Mouse (Mus musculus): ENCODE results near the gene A430078G23Rik.
A peak's percentile ranks its signal among the peaks of the same experiment; 100 is the strongest.
"Not testable (repeated sequence)": the region's sequence is repeated elsewhere in the genome, so short reads cannot be mapped to it uniquely, and the experiment has no call there.

A430078G23Rik gene

GRCm38 (mm10) chr8:3353189-3353810 is at the start of gene A430078G23Rik:
Gene A430078G23Rik (plus strand): TSS chr8:3353415.
- DNase-seq (ENCODE audit: low read depth, low spot score), result peak; percentile 76

- DNase-seq (ENCODE audit: low read depth, low spot score), result not testable (repeated sequence)
Observed at GRCm38 (mm10) chr8:3308205-3308800, 44.9 kb upstream of the A430078G23Rik start.

- DNase-seq (ENCODE audit: low read depth, low spot score), result no peak
Observed at GRCm38 (mm10) chr8:3309636-3310035, 43.6 kb upstream of the A430078G23Rik start.

- no peak for DNase-seq (ENCODE audit: low read depth, low spot score)
Observed at GRCm38 (mm10) chr8:3311482-3311881, 41.7 kb upstream of the A430078G23Rik start.

GRCm38 (mm10) chr8:3313417-3313816 is 39.8 kb upstream of the A430078G23Rik start:
- DNase-seq (ENCODE audit: low read depth, low spot score), result not testable (repeated sequence)

GRCm38 (mm10) chr8:3313843-3314242 is 39.4 kb upstream of the A430078G23Rik start:
- DNase-seq (ENCODE audit: low read depth, low spot score), result no peak

- DNase-seq (ENCODE audit: low read depth, low spot score), result no peak
Observed at GRCm38 (mm10) chr8:3314345-3314744, 38.9 kb upstream of the A430078G23Rik start.

- no peak for DNase-seq (ENCODE audit: low read depth, low spot score)
Observed at GRCm38 (mm10) chr8:3316585-3316984, 36.6 kb upstream of the A430078G23Rik start.

- DNase-seq (ENCODE audit: low read depth, low spot score), result not testable (repeated sequence)
Observed at GRCm38 (mm10) chr8:3319267-3319666, 33.9 kb upstream of the A430078G23Rik start.

GRCm38 (mm10) chr8:3324253-3324652 is 29.0 kb upstream of the A430078G23Rik start:
- peak; percentile 45 for DNase-seq (ENCODE audit: low read depth, low spot score)

GRCm38 (mm10) chr8:3327056-3327455 is 26.2 kb upstream of the A430078G23Rik start:
- DNase-seq (ENCODE audit: low read depth, low spot score), result no peak

GRCm38 (mm10) chr8:3327538-3328245 is 25.5 kb upstream of the A430078G23Rik start:
- DNase-seq (ENCODE audit: low read depth, low spot score), result peak; percentile 43

GRCm38 (mm10) chr8:3330662-3331061 is 22.6 kb upstream of the A430078G23Rik start:
- peak; percentile 78 for DNase-seq (ENCODE audit: low read depth, low spot score)

- no peak for DNase-seq (ENCODE audit: low read depth, low spot score)
Observed at GRCm38 (mm10) chr8:3331692-3332091, 21.5 kb upstream of the A430078G23Rik start.

- DNase-seq (ENCODE audit: low read depth, low spot score), result peak; percentile 49
Observed at GRCm38 (mm10) chr8:3335881-3336280, 17.3 kb upstream of the A430078G23Rik start.

GRCm38 (mm10) chr8:3336658-3337524 is 16.3 kb upstream of the A430078G23Rik start:
- DNase-seq (ENCODE audit: low read depth, low spot score), result peak; percentile 81

- not testable (repeated sequence) for DNase-seq (ENCODE audit: low read depth, low spot score)
Observed at GRCm38 (mm10) chr8:3337525-3337824, 15.7 kb upstream of the A430078G23Rik start.

- no peak for DNase-seq (ENCODE audit: low read depth, low spot score)
Observed at GRCm38 (mm10) chr8:3337971-3338370, 15.2 kb upstream of the A430078G23Rik start.

- DNase-seq (ENCODE audit: low read depth, low spot score), result not testable (repeated sequence)
Observed at GRCm38 (mm10) chr8:3340711-3341110, 12.5 kb upstream of the A430078G23Rik start.

- no peak for DNase-seq (ENCODE audit: low read depth, low spot score)
Observed at GRCm38 (mm10) chr8:3345337-3345736, 7.9 kb upstream of the A430078G23Rik start.

- no peak for DNase-seq (ENCODE audit: low read depth, low spot score)
Observed at GRCm38 (mm10) chr8:3346691-3347413, 6.4 kb upstream of the A430078G23Rik start.

Data from CD4-positive, CD25-positive, alpha-beta regulatory T cell, adult 2 months (primary cell).